Mouse (Mus musculus) natural killer cell, adult 2 months (primary cell): Measurements from ENCODE around the gene Nt5dc3.

Experiments used
- DNase-seq, 2 experiments: peaks; one replicate each; pipeline ENCODE4 v3.0.0; 2022; ENCODE audit warnings: low spot score in 2 of 2

The Nt5dc3 gene

GRCm38 (mm10) chr10:86779117-86779755, 431 bp downstream of the Nt5dc3 start:
- no peak for DNase-seq

- no peak for DNase-seq
These were observed 1.2 kb downstream of the Nt5dc3 start for GRCm38 (mm10) chr10:86779816-86780500.

- DNase-seq, result no peak
These were observed 2.8 kb downstream of the Nt5dc3 start for GRCm38 (mm10) chr10:86781641-86782040.

- no peak for DNase-seq
These were observed 3.9 kb downstream of the Nt5dc3 start for GRCm38 (mm10) chr10:86782656-86783055.

- no peak for DNase-seq
These were observed 4.8 kb downstream of the Nt5dc3 start for GRCm38 (mm10) chr10:86783561-86783960.

GRCm38 (mm10) chr10:86784126-86784675, 5.4 kb downstream of the Nt5dc3 start:
- no peak for DNase-seq

- DNase-seq, result no peak
These were observed 6.6 kb downstream of the Nt5dc3 start for GRCm38 (mm10) chr10:86785396-86785795.

- no peak for DNase-seq
These were observed 7.3 kb downstream of the Nt5dc3 start for GRCm38 (mm10) chr10:86786083-86786482.

GRCm38 (mm10) chr10:86788193-86788592, 9.4 kb downstream of the Nt5dc3 start:
- DNase-seq, result no peak

GRCm38 (mm10) chr10:86789146-86789672, 10.4 kb downstream of the Nt5dc3 start:
- no peak for DNase-seq

- DNase-seq, result no peak
These were observed 12.8 kb downstream of the Nt5dc3 start for GRCm38 (mm10) chr10:86791507-86792184.

- no peak for DNase-seq
These were observed 14.7 kb downstream of the Nt5dc3 start for GRCm38 (mm10) chr10:86793509-86793951.

- DNase-seq, result no peak
These were observed 15.4 kb downstream of the Nt5dc3 start for GRCm38 (mm10) chr10:86794196-86794595.

GRCm38 (mm10) chr10:86794794-86795535, 16.2 kb downstream of the Nt5dc3 start:
- no peak for DNase-seq

- no peak for DNase-seq
These were observed 17.4 kb downstream of the Nt5dc3 start for GRCm38 (mm10) chr10:86796073-86796741.

GRCm38 (mm10) chr10:86807362-86807761, 28.6 kb downstream of the Nt5dc3 start:
- DNase-seq, result no peak

- no peak for DNase-seq
These were observed 29.4 kb downstream of the Nt5dc3 start for GRCm38 (mm10) chr10:86808013-86808758.

- DNase-seq, result no peak
These were observed 31.2 kb downstream of the Nt5dc3 start for GRCm38 (mm10) chr10:86810000-86810399.

- DNase-seq, result no peak
These were observed 31.8 kb downstream of the Nt5dc3 start for GRCm38 (mm10) chr10:86810612-86811011.
